Mouse (Mus musculus) adrenal gland, postnatal 10 days (tissue): ENCODE results near the gene Nomo1. TPM values are rescaled to one million over a fixed set of nuclear protein-coding genes. Genes with fewer than 3 reads are reported as not detected.

ENCODE experiments used
- DNase-seq: peaks from one replicate; pipeline ENCODE4 v3.0.0; 2021; ENCODE audit warnings: mixed read lengths
- total RNA-seq, 2 experiments: library from RNA; stranded (reverse); gene quantifications; 2 replicates each; pipeline ENCODE4 v1.2.3; 2021

Gene Nomo1
- total RNA-seq, 2 experiments from 2014 or later: 50.4 to 50.6 TPM

DNA sequence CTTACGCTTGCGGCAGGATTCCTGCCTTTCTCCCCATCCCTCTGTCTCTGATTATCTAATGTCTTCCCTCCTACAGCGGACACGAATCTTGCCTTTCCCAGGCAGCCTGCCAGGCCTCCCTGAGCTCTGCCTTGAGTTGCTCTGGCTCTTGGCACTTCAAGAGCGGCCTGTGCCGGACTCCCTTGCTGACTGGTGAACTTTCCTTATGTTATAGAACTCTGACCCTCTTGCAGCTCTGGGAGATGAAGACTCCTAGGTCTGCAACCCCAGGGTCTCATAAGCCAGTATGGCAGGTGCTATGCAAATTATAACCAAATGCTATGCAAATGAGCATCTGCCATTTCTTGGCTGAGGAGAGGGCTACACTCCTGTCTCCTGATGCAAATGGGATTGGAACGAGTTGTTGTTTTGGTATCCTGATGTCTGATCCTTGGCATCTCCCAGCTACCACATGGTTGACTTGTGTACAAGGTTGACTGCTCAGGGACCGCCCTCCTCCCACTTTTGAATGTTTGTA lies 69.6 kb downstream of the Nomo1 start:
- DNase-seq: peak; percentile 18

GRCm38 (mm10) chr7:46103771-46104170 lies 70.3 kb downstream of the Nomo1 start:
- DNase-seq: no peak

DNA sequence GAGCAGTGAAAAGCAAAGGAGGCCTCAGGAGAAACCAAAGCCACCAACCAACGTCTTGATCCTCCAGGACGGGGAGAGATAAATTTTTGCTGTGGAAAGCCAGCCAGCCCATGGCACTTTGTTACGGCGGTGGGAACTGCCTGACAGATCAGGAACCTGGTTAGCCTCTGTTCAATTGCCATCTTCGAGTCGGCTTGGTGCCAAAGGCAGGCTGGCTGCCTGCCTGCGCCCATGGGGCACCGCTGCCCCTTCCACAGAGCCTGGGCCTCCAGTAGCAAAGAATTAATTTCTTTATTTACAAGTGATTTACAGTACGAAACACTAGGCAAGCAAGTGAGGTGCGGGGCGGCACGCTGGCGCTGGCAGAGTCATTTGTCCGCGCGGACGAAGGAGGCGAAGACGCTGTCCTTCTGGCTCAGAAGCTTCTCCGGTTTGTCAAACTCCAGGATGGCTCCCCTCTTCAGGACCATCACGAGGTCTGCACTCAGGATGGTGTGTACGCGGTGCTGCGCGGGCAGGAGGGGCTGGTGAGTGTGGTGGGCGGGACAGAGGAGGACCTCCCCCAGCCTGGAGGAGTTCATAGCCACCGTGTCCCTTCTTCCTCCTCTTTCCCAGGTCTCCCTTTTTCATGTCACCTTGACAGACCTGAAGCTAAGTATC lies 70.9 kb downstream of the Nomo1 start:
- DNase-seq: peak; percentile 33

GRCm38 (mm10) chr7:46105484-46105883 lies 72.0 kb downstream of the Nomo1 start:
- DNase-seq: no peak

- DNase-seq: no peak
These were observed 76.6 kb downstream of the Nomo1 start for GRCm38 (mm10) chr7:46110079-46110478.

DNA sequence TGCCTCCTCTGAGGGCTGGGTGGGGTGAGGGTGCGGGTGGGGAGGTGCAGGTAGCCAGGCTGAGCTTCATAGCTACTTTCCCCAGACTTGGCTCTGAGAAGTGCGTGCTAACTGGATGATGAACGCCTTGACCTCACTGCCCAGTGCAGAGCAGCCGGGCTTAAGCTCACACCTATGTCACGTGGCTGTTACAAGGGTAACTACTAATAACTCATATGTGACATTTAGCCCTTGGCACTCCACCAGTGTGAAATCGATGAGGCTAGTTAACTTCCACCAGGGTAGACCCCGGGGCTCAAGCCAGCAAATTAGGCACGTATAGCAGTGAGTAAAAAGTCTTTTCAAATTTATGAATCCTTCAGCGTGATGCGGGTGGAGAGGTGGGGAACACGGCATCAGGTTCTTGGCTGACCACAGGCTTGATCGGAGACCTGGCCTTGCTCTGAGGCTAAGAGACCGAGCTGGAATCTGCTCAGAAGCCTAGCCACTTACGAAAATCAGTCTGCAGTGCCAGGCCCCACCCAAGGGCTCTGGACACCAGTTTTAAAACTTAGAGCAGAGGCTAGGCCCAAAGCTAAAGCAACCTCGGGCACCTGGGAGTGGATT lies 77.8 kb downstream of the Nomo1 start:
- DNase-seq: peak; percentile 37

DNA sequence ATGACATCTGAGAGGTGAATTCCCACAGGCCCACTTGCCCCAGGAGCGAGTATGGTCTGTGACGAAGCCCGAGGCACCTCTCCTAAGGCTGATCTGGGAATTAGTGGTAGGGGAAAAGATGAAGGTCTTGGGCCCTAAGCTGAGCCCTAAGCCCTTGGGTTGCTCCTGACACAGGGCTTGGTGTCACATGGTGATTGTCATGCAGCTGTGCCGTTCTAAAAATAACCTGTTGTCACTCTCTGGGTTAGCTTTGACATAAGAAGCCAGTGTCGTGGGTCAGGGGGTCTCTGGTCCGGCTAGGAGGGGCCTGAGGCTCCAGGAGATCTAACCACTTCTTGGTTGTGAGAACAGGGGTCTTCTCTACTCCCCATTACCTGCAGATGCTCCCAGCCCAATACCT lies 78.4 kb downstream of the Nomo1 start:
- DNase-seq: no peak

DNA sequence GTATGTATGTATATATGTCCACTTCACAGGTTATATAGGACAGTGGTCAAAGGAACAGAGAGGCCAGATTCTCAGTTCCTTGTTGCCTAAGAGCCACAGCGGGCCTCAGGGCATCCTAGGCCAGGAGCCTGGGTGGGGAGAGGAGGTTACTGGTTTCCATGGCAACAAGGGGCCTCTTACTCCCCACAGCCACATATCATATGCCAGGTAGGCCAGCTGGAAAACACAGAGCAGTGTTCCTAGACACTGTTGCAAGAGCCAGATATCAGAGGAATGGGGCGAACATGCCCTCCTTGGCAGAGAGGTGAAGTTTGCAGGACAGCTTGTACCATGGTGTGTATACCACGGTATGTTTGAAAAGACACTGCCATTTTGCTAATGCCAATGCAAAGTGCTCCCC lies 79.9 kb downstream of the Nomo1 start:
- DNase-seq: no peak

DNA sequence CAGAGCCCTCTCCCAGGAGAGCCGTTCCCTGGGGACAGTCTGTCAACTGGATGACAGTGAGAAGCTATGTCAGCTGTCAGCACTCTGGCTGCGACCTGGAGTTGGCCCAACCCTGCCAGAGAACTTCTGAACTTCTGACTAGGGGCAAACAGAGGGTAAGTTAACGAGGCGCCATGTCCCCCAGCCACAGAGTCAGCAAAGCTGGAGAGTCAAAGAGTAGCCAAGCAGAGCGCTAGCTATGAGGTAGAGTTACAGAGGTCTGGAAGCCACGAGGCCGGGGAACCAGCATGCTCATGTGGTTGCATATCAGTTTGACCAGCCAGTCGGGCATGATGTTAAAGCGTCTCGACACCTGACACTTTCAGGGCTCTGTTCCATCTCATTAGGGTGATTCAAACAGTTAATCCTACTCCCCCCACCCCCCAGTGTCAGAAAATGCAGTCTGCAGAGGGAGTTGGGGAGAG lies 82.7 kb downstream of the Nomo1 start:
- no peak for DNase-seq

DNA sequence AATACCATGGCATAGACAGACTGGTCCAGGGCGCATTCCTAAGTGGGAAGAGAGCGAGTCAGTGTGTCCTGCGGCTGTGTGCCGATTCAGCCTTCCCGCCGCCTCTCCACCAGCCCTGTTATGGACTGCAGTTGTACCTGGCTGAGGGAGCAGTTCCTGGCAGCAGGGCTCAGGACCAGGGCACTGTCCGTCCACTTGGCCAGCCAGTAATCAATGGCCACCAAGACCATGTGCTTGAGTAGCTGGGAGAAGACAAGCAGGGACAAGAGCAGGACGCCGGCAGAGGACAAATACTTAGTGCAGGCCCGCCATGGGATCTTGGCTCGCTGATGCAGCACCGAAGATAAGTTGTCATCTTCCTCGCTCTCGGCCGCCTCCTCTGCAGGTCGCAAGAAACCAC lies 83.5 kb downstream of the Nomo1 start:
- DNase-seq: no peak

GRCm38 (mm10) chr7:46122964-46123363 lies 89.5 kb downstream of the Nomo1 start:
- no peak for DNase-seq

- no peak for DNase-seq
These were observed 91.0 kb downstream of the Nomo1 start for GRCm38 (mm10) chr7:46124460-46124859.

- no peak for DNase-seq
These were observed 91.8 kb downstream of the Nomo1 start for GRCm38 (mm10) chr7:46125340-46125739.

GRCm38 (mm10) chr7:46128196-46128595 lies 94.7 kb downstream of the Nomo1 start:
- no peak for DNase-seq

DNA sequence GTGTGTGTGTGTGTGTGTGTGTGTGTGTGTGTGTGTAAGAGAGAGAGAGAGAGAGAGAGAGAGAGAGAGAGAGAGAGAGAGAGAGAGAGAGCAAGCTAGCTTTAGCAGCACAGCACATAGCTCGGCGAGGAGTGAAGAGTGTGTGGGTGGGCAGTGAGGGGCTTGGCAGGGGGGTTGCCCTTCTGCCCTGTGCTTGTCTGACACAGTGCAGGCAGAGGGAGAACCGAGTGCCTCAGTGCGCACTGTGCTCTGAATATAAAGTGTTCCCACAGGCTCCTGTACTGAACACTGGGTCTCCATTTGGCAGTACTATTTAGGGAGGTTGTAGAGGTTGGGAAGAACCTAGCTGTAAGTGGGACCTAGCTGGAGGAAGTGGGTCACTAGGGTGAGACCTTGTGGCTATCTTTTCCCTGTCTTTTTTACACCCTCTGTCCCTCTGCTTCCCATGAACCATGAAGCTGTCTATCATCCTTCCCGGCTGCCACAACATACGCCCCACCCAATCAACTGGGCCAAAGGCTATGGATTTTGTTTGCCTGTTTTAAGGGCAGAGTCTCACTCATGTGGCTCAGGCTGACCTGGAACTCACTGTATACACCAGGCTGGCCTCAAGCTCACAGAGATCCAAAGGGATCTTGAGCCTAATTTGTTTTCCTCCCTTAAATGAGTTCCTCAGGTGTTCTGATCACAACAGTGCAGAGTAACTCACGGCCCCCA lies 96.1 kb downstream of the Nomo1 start:
- no peak for DNase-seq

- DNase-seq: no peak
These were observed 97.2 kb downstream of the Nomo1 start for GRCm38 (mm10) chr7:46130723-46131122.

- peak; percentile 24 for DNase-seq
These were observed 97.8 kb downstream of the Nomo1 start for GRCm38 (mm10) chr7:46131266-46131665.

DNA sequence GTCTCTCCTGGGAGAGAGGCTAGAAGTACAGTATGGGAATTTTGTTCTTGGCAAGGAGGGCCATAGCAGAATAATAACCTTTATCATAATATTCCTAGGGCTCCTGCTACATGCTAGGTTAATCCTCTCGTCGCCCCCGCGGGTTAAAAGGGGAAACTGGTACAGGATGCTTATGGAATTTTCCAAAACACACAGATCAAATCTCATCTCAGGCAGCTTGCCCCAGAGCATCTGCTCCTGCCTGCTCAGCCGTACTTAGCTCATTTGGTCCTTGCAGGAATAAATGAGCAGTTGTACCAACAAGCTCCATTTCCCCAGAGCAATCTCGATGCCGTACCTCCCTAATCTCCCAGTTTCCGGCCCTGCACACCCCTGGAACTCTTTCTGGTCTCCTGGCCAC lies 98.3 kb downstream of the Nomo1 start:
- no peak for DNase-seq

DNA sequence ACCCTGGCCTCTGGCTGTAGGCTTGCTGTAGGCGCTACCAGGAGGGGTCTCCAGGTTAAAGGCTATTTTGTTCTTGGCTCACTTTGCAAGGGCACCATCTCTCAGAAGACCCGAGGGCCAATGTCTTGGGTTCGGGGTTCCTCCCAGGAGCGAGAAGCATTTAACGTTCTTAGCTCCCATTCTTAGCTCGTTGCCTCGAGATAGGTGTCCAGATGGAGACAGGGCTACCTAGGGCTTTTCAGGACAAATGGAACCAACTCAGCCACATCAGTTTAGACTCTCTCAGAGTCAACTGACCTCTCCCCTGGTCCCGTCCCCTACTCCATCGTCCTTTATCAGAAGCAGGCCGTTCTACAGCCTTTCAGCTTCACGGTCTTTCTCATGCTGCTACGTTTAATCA lies 98.7 kb downstream of the Nomo1 start:
- DNase-seq: no peak
